Mouse (Mus musculus) limb, embryonic 12.5 days (tissue): ENCODE measurements around the gene Glrx3. TPM values are rescaled to one million over a fixed set of nuclear protein-coding genes. Genes with fewer than 3 reads are reported as not detected.

Experiments
- ATAC-seq: fragments of 200-750 bp; cut with Nextera tagmentation; 2 replicates; pipeline ENCODE4 v1.8.0; 2017; ENCODE audit warnings: low read depth, moderate TSS enrichment; ENCODE audit not compliant: insufficient number of reproducible peaks, insufficient read depth, low FRiP score, low TSS enrichment
- H3K27ac ChIP-seq: fragments of 300-500 bp; sonication (generic); 2 replicates; pipeline ENCODE4 v1.5.1; 2016; ENCODE audit warnings: mild to moderate bottlenecking, moderate library complexity
- H3K27me3 ChIP-seq: fragments of 300-500 bp; sonication (generic); 2 replicates; pipeline ENCODE4 v1.6.1; 2016; ENCODE audit warnings: mild to moderate bottlenecking, moderate library complexity
- H3K36me3 ChIP-seq: fragments of 300-500 bp; sonication (generic); 2 replicates; pipeline ENCODE4 v1.6.1; 2016; ENCODE audit warnings: mild to moderate bottlenecking, moderate library complexity
- H3K4me1 ChIP-seq: fragments of 300-500 bp; sonication (generic); replicated peaks from 2 replicates; pipeline ENCODE4 v1.6.1; 2016
- H3K4me2 ChIP-seq: fragments of 300-500 bp; sonication (generic); 2 replicates; pipeline ENCODE4 v1.6.1; 2016; ENCODE audit warnings: mild to moderate bottlenecking, moderate library complexity
- H3K4me3 ChIP-seq: fragments of 300-500 bp; sonication (generic); replicated peaks from 2 replicates; pipeline ENCODE4 v1.5.1; 2016; ENCODE audit warnings: mild to moderate bottlenecking
- H3K9ac ChIP-seq: fragments of 300-500 bp; sonication (generic); replicated peaks from 2 replicates; pipeline ENCODE4 v1.6.1; 2016; ENCODE audit warnings: mild to moderate bottlenecking, moderate library complexity
- H3K9me3 ChIP-seq: fragments of 300-500 bp; sonication (generic); 2 replicates; pipeline ENCODE4 v1.6.1; 2016; ENCODE audit warnings: mild to moderate bottlenecking, moderate library complexity
- WGBS: fragments of 180-500 bp; shearing (Covaris S2); methylation state at CpG from one replicate; pipeline ENCODE4 v1.1.7; 2016; 5-methylcytosine and 5-hydroxymethylcytosine counted together
- polyA plus RNA-seq: library from polyadenylated mRNA; unstranded; fragments of >200 nt; fragmentation: Nextera tagmentation; extraction: Ambion mirVana; gene quantifications from 2 replicates; pipeline ENCODE4 v1.2.1, GENCODE M21; 2016

The Glrx3 gene
- polyA plus RNA-seq: 253 and 265 TPM in 2 replicates

- peak; percentile 87 for ATAC-seq
- H3K4me3 ChIP-seq: peak within 1 kb of the TSS; percentile 98
- peak within 1 kb of the TSS; percentile 87 for H3K27ac ChIP-seq
- peak within 1 kb of the TSS; percentile 92 for H3K9ac ChIP-seq
- peaks cover 19% of the 10 kb centered on the region for H3K4me1 ChIP-seq
- H3K27me3 ChIP-seq: no peaks in the 10 kb centered on the region
- under 1% methylated on average over 69 of the region's 69 CpGs for WGBS
- no peaks in the 10 kb centered on the region for H3K9me3 ChIP-seq
- H3K36me3 ChIP-seq: no peaks in the 10 kb centered on the region
- peak within 1 kb of the TSS; percentile 85 for H3K4me2 ChIP-seq
Measured at GRCm38 (mm10) chr7:137437440-137438178, at the start of gene Glrx3. Gene Glrx3 (plus strand): TSS chr7:137437614.

- no peak for ATAC-seq
- no peak overlapping the region for H3K4me2 ChIP-seq
Measured at GRCm38 (mm10) chr7:137387863-137388262, 49.6 kb upstream of the Glrx3 start.

GRCm38 (mm10) chr7:137395421-137395820, 42.0 kb upstream of the Glrx3 start:
- H3K27ac ChIP-seq: no peak overlapping the region
- no peak overlapping the region for H3K4me2 ChIP-seq
- no peaks in the 10 kb centered on the region for H3K4me1 ChIP-seq
- ATAC-seq: no peak
- no peaks in the 10 kb centered on the region for H3K27me3 ChIP-seq
- 91% methylated on average over 4 of the region's 4 CpGs for WGBS
- H3K9me3 ChIP-seq: no peaks in the 10 kb centered on the region
- peaks cover 4% of the 10 kb centered on the region; the same call in 1 of the 2 replicates for H3K36me3 ChIP-seq
- H3K9ac ChIP-seq: no peak overlapping the region
- no peak overlapping the region for H3K4me3 ChIP-seq

More at GRCm38 (mm10) chr7:137387863-137388262, 49.6 kb upstream of the Glrx3 start:
- H3K4me3 ChIP-seq: no peak overlapping the region
- H3K27ac ChIP-seq: no peak overlapping the region
- H3K36me3 ChIP-seq: no peaks in the 10 kb centered on the region
- peaks cover 11% of the 10 kb centered on the region; the same call in 1 of the 2 replicates for H3K4me1 ChIP-seq
- no peaks in the 10 kb centered on the region for H3K27me3 ChIP-seq
- WGBS: 67% methylated on average over 5 of the region's 5 CpGs
- H3K9ac ChIP-seq: no peak overlapping the region
- H3K9me3 ChIP-seq: no peaks in the 10 kb centered on the region

- H3K4me1 ChIP-seq: no peaks in the 10 kb centered on the region
- no peaks in the 10 kb centered on the region for H3K27me3 ChIP-seq
- H3K27ac ChIP-seq: no peak overlapping the region
- peaks cover 4% of the 10 kb centered on the region; the same call in 1 of the 2 replicates for H3K36me3 ChIP-seq
- no peak overlapping the region for H3K4me2 ChIP-seq
- WGBS: 95% methylated on average over 8 of the region's 8 CpGs
- H3K9me3 ChIP-seq: peaks cover 16% of the 10 kb centered on the region
- no peak for ATAC-seq
- H3K4me3 ChIP-seq: no peak overlapping the region
- no peak overlapping the region for H3K9ac ChIP-seq
Measured at GRCm38 (mm10) chr7:137397361-137397910, 40.0 kb upstream of the Glrx3 start.

- Histone ChIP-seq H3K4me3 (no peak overlapping the region), H3K27ac (no peak overlapping the region)
- WGBS: 90% methylated on average over 4 of the region's 4 CpGs
Measured at GRCm38 (mm10) chr7:137398973-137399372, 38.4 kb upstream of the Glrx3 start.

GRCm38 (mm10) chr7:137404146-137404545, 33.3 kb upstream of the Glrx3 start:
- Histone ChIP-seq H3K36me3 (no peaks in the 10 kb centered on the region), H3K4me3 (no peak overlapping the region), H3K9ac (no peak overlapping the region), H3K27ac (no peak overlapping the region), H3K9me3 (peaks cover 16% of the 10 kb centered on the region), H3K4me2 (no peak overlapping the region), H3K4me1 (0 out of 2 replicates have a peak, but pooled peaks cover 7% of the 10 kb centered on the region), H3K27me3 (no peaks in the 10 kb centered on the region)
- WGBS: 65% methylated on average over 2 of the region's 2 CpGs
- ATAC-seq: no peak

More at GRCm38 (mm10) chr7:137398973-137399372, 38.4 kb upstream of the Glrx3 start:
- no peak for ATAC-seq
- no peak overlapping the region for H3K4me2 ChIP-seq
- H3K4me1 ChIP-seq: no peaks in the 10 kb centered on the region
- H3K27me3 ChIP-seq: no peaks in the 10 kb centered on the region
- H3K9ac ChIP-seq: no peak overlapping the region
- H3K9me3 ChIP-seq: peaks cover 16% of the 10 kb centered on the region
- peaks cover 4% of the 10 kb centered on the region; the same call in 1 of the 2 replicates for H3K36me3 ChIP-seq

- H3K27me3 ChIP-seq: no peaks in the 10 kb centered on the region
- H3K9ac ChIP-seq: no peak overlapping the region
- WGBS: 100% methylated on average over 1 of the region's 1 CpGs
- no peaks in the 10 kb centered on the region for H3K36me3 ChIP-seq
- 0 out of 2 replicates have a peak, but pooled peaks cover 10% of the 10 kb centered on the region for H3K4me1 ChIP-seq
- H3K27ac ChIP-seq: no peak overlapping the region
- H3K4me2 ChIP-seq: no peak overlapping the region
- no peaks in the 10 kb centered on the region for H3K9me3 ChIP-seq
- no peak for ATAC-seq
- H3K4me3 ChIP-seq: no peak overlapping the region
Measured at GRCm38 (mm10) chr7:137407428-137408058, 29.9 kb upstream of the Glrx3 start.

- peak within 1 kb of the TSS; percentile 63 for H3K4me2 ChIP-seq
- peak within 1 kb of the TSS; percentile 58 for H3K9ac ChIP-seq
- H3K27ac ChIP-seq: peak within 1 kb of the TSS; percentile 74
- under 1% methylated on average over 63 of the region's 63 CpGs for WGBS
- H3K4me1 ChIP-seq: 0 out of 2 replicates have a peak, but pooled peaks cover 6% of the 10 kb centered on the region
- H3K27me3 ChIP-seq: no peaks in the 10 kb centered on the region
- H3K9me3 ChIP-seq: no peaks in the 10 kb centered on the region
- no peaks in the 10 kb centered on the region for H3K36me3 ChIP-seq
- ATAC-seq: peak; percentile 100
- peak within 1 kb of the TSS; percentile 64 for H3K4me3 ChIP-seq
Measured at GRCm38 (mm10) chr7:137410337-137411197, 26.8 kb upstream of the Glrx3 start, which contains the start of gene 9430038I01Rik. Gene 9430038I01Rik (minus strand): TSS chr7:137410762.

GRCm38 (mm10) chr7:137414710-137415109, 22.7 kb upstream of the Glrx3 start:
- Histone ChIP-seq H3K27ac (no peak overlapping the region), H3K36me3 (no peaks in the 10 kb centered on the region), H3K4me2 (no peak overlapping the region), H3K9ac (no peak overlapping the region), H3K27me3 (no peaks in the 10 kb centered on the region), H3K4me1 (0 out of 2 replicates have a peak, but pooled peaks cover 3% of the 10 kb centered on the region), H3K9me3 (no peaks in the 10 kb centered on the region), H3K4me3 (no peak overlapping the region)
- no peak for ATAC-seq
- WGBS: 87% methylated on average over 8 of the region's 8 CpGs

GRCm38 (mm10) chr7:137420550-137420949, 16.9 kb upstream of the Glrx3 start:
- Histone ChIP-seq H3K36me3 (no peaks in the 10 kb centered on the region), H3K9me3 (no peaks in the 10 kb centered on the region), H3K4me3 (no peak overlapping the region), H3K27me3 (no peaks in the 10 kb centered on the region), H3K4me1 (no peaks in the 10 kb centered on the region), H3K9ac (no peak overlapping the region), H3K27ac (no peak overlapping the region), H3K4me2 (no peak overlapping the region)
- WGBS: 85% methylated on average over 2 of the region's 2 CpGs
- no peak for ATAC-seq
